Mouse (Mus musculus) E14TG2a.4 (cell line): ENCODE measurements around the gene Dcakd.
A peak's percentile ranks its signal among the peaks of the same experiment; 100 is the strongest.

ENCODE experiments used
- H3K27me3 ChIP-seq: 2 replicates; pipeline ENCODE4 v1.6.1; 2014; ENCODE audit warnings: low read length, control low read depth; ENCODE audit not compliant: insufficient read depth
- H3K36me3 ChIP-seq: 2 replicates; pipeline ENCODE4 v1.6.1; 2014; ENCODE audit warnings: low read length, control low read depth; ENCODE audit not compliant: insufficient read depth
- H3K4me1 ChIP-seq: replicated peaks from 2 replicates; pipeline ENCODE4 v1.6.1; 2014; ENCODE audit warnings: low read depth, low read length, control low read depth
- H3K4me3 ChIP-seq: replicated peaks from 2 replicates; pipeline ENCODE4 v1.5.1; 2014; ENCODE audit warnings: mild to moderate bottlenecking, low read length
- H3K9me3 ChIP-seq: 2 replicates; pipeline ENCODE4 v1.6.1; 2014; ENCODE audit warnings: low read length, control low read depth
- CTCF ChIP-seq: conservative IDR thresholded peaks from 2 replicates; pipeline ENCODE4 v1.5.1; 2014; ENCODE audit warnings: low read length
- NANOG ChIP-seq: IDR thresholded peaks from 2 replicates; pipeline ENCODE4 v1.6.1; 2014; ENCODE audit warnings: borderline replicate concordance, low read length, mixed read lengths
- POU5F1 ChIP-seq: IDR thresholded peaks from 2 replicates; pipeline ENCODE4 v1.6.1; 2014; ENCODE audit warnings: low read length, borderline replicate concordance

Dcakd gene

GRCm38 (mm10) chr11:103052078-103052477 is 23.9 kb upstream of the Dcakd start:
- Histone ChIP-seq H3K9me3 (no peaks in the 10 kb centered on the region), H3K36me3 (peaks cover 83% of the 10 kb centered on the region), H3K27me3 (no peaks in the 10 kb centered on the region), H3K4me1 (peaks cover 40% of the 10 kb centered on the region), H3K4me3 (no peak overlapping the region)
- TF ChIP-seq POU5F1 (no peak), CTCF (no peak), NANOG (no peak)

GRCm38 (mm10) chr11:103051249-103051691 is 23.1 kb upstream of the Dcakd start:
- Histone ChIP-seq H3K27me3 (no peaks in the 10 kb centered on the region), H3K4me1 (peaks cover 37% of the 10 kb centered on the region), H3K36me3 (peaks cover 83% of the 10 kb centered on the region), H3K4me3 (no peak overlapping the region), H3K9me3 (no peaks in the 10 kb centered on the region)
- TF ChIP-seq NANOG: no peak
- TF ChIP-seq POU5F1: no peak
- TF ChIP-seq CTCF: no peak

GRCm38 (mm10) chr11:103050153-103050552 is 22.0 kb upstream of the Dcakd start:
- TF ChIP-seq POU5F1: no peak
- TF ChIP-seq NANOG: no peak
- no peak for TF ChIP-seq CTCF
- peaks cover 46% of the 10 kb centered on the region for H3K4me1 ChIP-seq
- H3K27me3 ChIP-seq: no peaks in the 10 kb centered on the region

GRCm38 (mm10) chr11:103049611-103050010 is 21.5 kb upstream of the Dcakd start:
- no peak for TF ChIP-seq NANOG
- no peak for TF ChIP-seq POU5F1
- no peak for TF ChIP-seq CTCF
- Histone ChIP-seq H3K27me3 (no peaks in the 10 kb centered on the region), H3K4me1 (peaks cover 50% of the 10 kb centered on the region)

More at GRCm38 (mm10) chr11:103050153-103050552, 22.0 kb upstream of the Dcakd start:
- H3K9me3 ChIP-seq: no peaks in the 10 kb centered on the region
- H3K4me3 ChIP-seq: no peak overlapping the region
- peaks cover 83% of the 10 kb centered on the region for H3K36me3 ChIP-seq

GRCm38 (mm10) chr11:103046286-103046685 is 18.2 kb upstream of the Dcakd start:
- no peaks in the 10 kb centered on the region for H3K27me3 ChIP-seq
- H3K4me3 ChIP-seq: no peak overlapping the region
- TF ChIP-seq CTCF (no peak), NANOG (no peak), POU5F1 (no peak)
- peaks cover 70% of the 10 kb centered on the region for H3K36me3 ChIP-seq
- H3K4me1 ChIP-seq: peaks cover 59% of the 10 kb centered on the region
- no peaks in the 10 kb centered on the region for H3K9me3 ChIP-seq

More at GRCm38 (mm10) chr11:103049611-103050010, 21.5 kb upstream of the Dcakd start:
- H3K9me3 ChIP-seq: no peaks in the 10 kb centered on the region
- H3K4me3 ChIP-seq: no peak overlapping the region
- peaks cover 85% of the 10 kb centered on the region for H3K36me3 ChIP-seq

GRCm38 (mm10) chr11:103043982-103044381 is 15.8 kb upstream of the Dcakd start:
- no peak for TF ChIP-seq NANOG
- no peak for TF ChIP-seq CTCF
- no peak for TF ChIP-seq POU5F1
- Histone ChIP-seq H3K9me3 (no peaks in the 10 kb centered on the region), H3K4me1 (peaks cover 76% of the 10 kb centered on the region), H3K4me3 (peak overlapping the region; percentile 56), H3K27me3 (no peaks in the 10 kb centered on the region), H3K36me3 (peaks cover 65% of the 10 kb centered on the region)

- Histone ChIP-seq H3K27me3 (no peaks in the 10 kb centered on the region), H3K36me3 (peaks cover 71% of the 10 kb centered on the region), H3K9me3 (no peaks in the 10 kb centered on the region), H3K4me1 (peaks cover 86% of the 10 kb centered on the region), H3K4me3 (peak overlapping the region; percentile 56)
- TF ChIP-seq NANOG: no peak
- TF ChIP-seq POU5F1: no peak
- TF ChIP-seq CTCF: no peak
Observed at GRCm38 (mm10) chr11:103042828-103043227, 14.7 kb upstream of the Dcakd start.

GRCm38 (mm10) chr11:103038037-103038436 is 9.9 kb upstream of the Dcakd start:
- TF ChIP-seq NANOG (no peak), CTCF (no peak), POU5F1 (no peak)
- Histone ChIP-seq H3K27me3 (no peaks in the 10 kb centered on the region), H3K4me3 (no peak overlapping the region), H3K36me3 (peaks cover 60% of the 10 kb centered on the region), H3K9me3 (no peaks in the 10 kb centered on the region), H3K4me1 (peaks cover 87% of the 10 kb centered on the region)
